Mouse (Mus musculus) ES-Bruce4 (cell line): ENCODE measurements around the gene Eif2d. TPM values are rescaled to one million over a fixed set of nuclear protein-coding genes. Genes with fewer than 3 reads are reported as not detected.

Source experiments
- H3K27ac ChIP-seq: 2 replicates; pipeline ENCODE4 v1.5.1; 2012; ENCODE audit warnings: low read length, inconsistent platforms; ENCODE audit not compliant: insufficient read depth
- H3K27me3 ChIP-seq: 2 replicates; pipeline ENCODE4 v1.6.1; 2012; ENCODE audit warnings: mild to moderate bottlenecking, low read length, inconsistent platforms; ENCODE audit not compliant: control insufficient read depth, poor library complexity, insufficient read depth, severe bottlenecking
- H3K36me3 ChIP-seq: 2 replicates; pipeline ENCODE4 v1.6.1; 2012; ENCODE audit warnings: inconsistent platforms, mild to moderate bottlenecking, low read length, moderate library complexity; ENCODE audit not compliant: control insufficient read depth, poor library complexity, insufficient read depth, severe bottlenecking
- H3K4me1 ChIP-seq: one replicate; pipeline ENCODE4 v1.8.1; 2011; ENCODE audit warnings: low read length; ENCODE audit not compliant: control insufficient read depth, insufficient read depth
- H3K4me3 ChIP-seq: 2 replicates; pipeline ENCODE4 v1.5.1; 2011; ENCODE audit warnings: low read depth, mild to moderate bottlenecking, low read length
- H3K9ac ChIP-seq: 2 replicates; pipeline ENCODE4 v1.6.1; 2012; ENCODE audit warnings: low read depth, mild to moderate bottlenecking, inconsistent platforms; ENCODE audit not compliant: poor library complexity, severe bottlenecking
- H3K9me3 ChIP-seq: replicated peaks from 2 replicates; pipeline ENCODE4 v1.6.1; 2012; ENCODE audit warnings: mild to moderate bottlenecking, low read length, inconsistent platforms; ENCODE audit not compliant: control insufficient read depth, poor library complexity, insufficient read depth, severe bottlenecking
- CTCF ChIP-seq: IDR thresholded peaks from one replicate; pipeline ENCODE4 v1.8.1; 2011; ENCODE audit warnings: low read depth, low read length
- EP300 ChIP-seq: IDR thresholded peaks from 2 replicates; pipeline ENCODE4 v1.6.1; 2011; ENCODE audit warnings: low read depth, low read length; ENCODE audit not compliant: insufficient read depth
- POLR2A ChIP-seq: IDR thresholded peaks from one replicate; pipeline ENCODE4 v1.8.1; 2011; ENCODE audit warnings: low read length; ENCODE audit not compliant: insufficient read depth
- polyA plus RNA-seq: library from polyadenylated mRNA; stranded (reverse); fragments of >200 nt; gene quantifications from 2 replicates; pipeline ENCODE4 v1.2.4, GENCODE M21; 2011; ENCODE audit warnings: low read depth; ENCODE audit not compliant: missing spikeins, insufficient read depth, insufficient read length

The Eif2d gene
- polyA plus RNA-seq, 1 experiment = 99.1 TPM

- no peaks in the 10 kb centered on the region for H3K36me3 ChIP-seq
- no peak for TF ChIP-seq POLR2A
- TF ChIP-seq EP300 = no peak
- peak; percentile 58 for TF ChIP-seq CTCF
These were observed 37.0 kb upstream of the Eif2d start for GRCm38 (mm10) chr1:131115932-131116331.

GRCm38 (mm10) chr1:131116430-131117011, 36.5 kb upstream of the Eif2d start:
- H3K36me3 ChIP-seq = no peaks in the 10 kb centered on the region
- H3K4me3 ChIP-seq = no peak overlapping the region
- H3K9ac ChIP-seq = peak overlapping the region; percentile 20; the same call in 1 of the 2 replicates
- H3K27me3 ChIP-seq = no peaks in the 10 kb centered on the region
- H3K27ac ChIP-seq = no peak overlapping the region
- TF ChIP-seq EP300 (no peak), CTCF (no peak), POLR2A (no peak)
- no peaks in the 10 kb centered on the region for H3K4me1 ChIP-seq
- no peaks in the 10 kb centered on the region for H3K9me3 ChIP-seq

More at GRCm38 (mm10) chr1:131115932-131116331, 37.0 kb upstream of the Eif2d start:
- H3K9ac ChIP-seq = no peak overlapping the region
- H3K27me3 ChIP-seq = no peaks in the 10 kb centered on the region
- H3K4me3 ChIP-seq = no peak overlapping the region
- H3K27ac ChIP-seq = no peak overlapping the region
- no peaks in the 10 kb centered on the region for H3K4me1 ChIP-seq
- no peaks in the 10 kb centered on the region for H3K9me3 ChIP-seq

- Histone ChIP-seq H3K4me3 (no peak overlapping the region), H3K9ac (no peak overlapping the region), H3K27ac (no peak overlapping the region), H3K9me3 (no peaks in the 10 kb centered on the region), H3K36me3 (no peaks in the 10 kb centered on the region), H3K27me3 (no peaks in the 10 kb centered on the region), H3K4me1 (no peaks in the 10 kb centered on the region)
- no peak for TF ChIP-seq CTCF
- no peak for TF ChIP-seq EP300
- no peak for TF ChIP-seq POLR2A
These were observed 34.5 kb upstream of the Eif2d start for GRCm38 (mm10) chr1:131118530-131118929.

- Histone ChIP-seq H3K4me3 (no peak overlapping the region), H3K27me3 (no peaks in the 10 kb centered on the region), H3K9ac (no peak overlapping the region), H3K9me3 (no peaks in the 10 kb centered on the region), H3K36me3 (no peaks in the 10 kb centered on the region), H3K27ac (no peak overlapping the region), H3K4me1 (no peaks in the 10 kb centered on the region)
- TF ChIP-seq POLR2A (no peak), CTCF (peak; percentile 27), EP300 (no peak)
These were observed 34.0 kb upstream of the Eif2d start for GRCm38 (mm10) chr1:131119026-131119425.

GRCm38 (mm10) chr1:131121987-131122386, 31.0 kb upstream of the Eif2d start:
- Histone ChIP-seq H3K4me3 (no peak overlapping the region), H3K9ac (no peak overlapping the region), H3K9me3 (no peaks in the 10 kb centered on the region), H3K27me3 (no peaks in the 10 kb centered on the region), H3K36me3 (peaks cover 3% of the 10 kb centered on the region), H3K27ac (no peak overlapping the region), H3K4me1 (no peaks in the 10 kb centered on the region)
- TF ChIP-seq EP300 (no peak), CTCF (peak; percentile 49)

GRCm38 (mm10) chr1:131123522-131124265, 29.3 kb upstream of the Eif2d start:
- no peak for TF ChIP-seq EP300
- TF ChIP-seq CTCF = no peak
- no peak for TF ChIP-seq POLR2A
- H3K27ac ChIP-seq = no peak overlapping the region
- H3K9me3 ChIP-seq = peaks cover 7% of the 10 kb centered on the region
- H3K27me3 ChIP-seq = no peaks in the 10 kb centered on the region
- no peak overlapping the region for H3K9ac ChIP-seq
- no peaks in the 10 kb centered on the region for H3K4me1 ChIP-seq
- H3K36me3 ChIP-seq = peaks cover 20% of the 10 kb centered on the region
- no peak overlapping the region for H3K4me3 ChIP-seq
